Mouse (Mus musculus) heart, postnatal 0 days (tissue): ENCODE data around the gene Ttc23. TPM values are rescaled to one million over a fixed set of nuclear protein-coding genes. Genes with fewer than 3 reads are reported as not detected.

ENCODE experiments used
- ATAC-seq: fragments of 200-750 bp; cut with Nextera tagmentation; 2 replicates; pipeline ENCODE4 v1.8.0; 2017; ENCODE audit warnings: low read depth, moderate number of reproducible peaks, moderate library complexity; ENCODE audit not compliant: insufficient read depth
- DNase-seq: peaks from one replicate; pipeline ENCODE4 v3.0.0-alpha.2; 2016; ENCODE audit warnings: low spot score
- H3K27ac ChIP-seq: fragments of 300-500 bp; sonication (generic); 2 replicates; pipeline ENCODE4 v1.5.1; 2014; ENCODE audit warnings: low read depth, mild to moderate bottlenecking
- H3K27me3 ChIP-seq: fragments of 300-500 bp; sonication (generic); 2 replicates; pipeline ENCODE4 v1.6.1; 2014; ENCODE audit warnings: low read length, mixed read lengths; ENCODE audit not compliant: control insufficient read depth, insufficient read depth
- H3K36me3 ChIP-seq: fragments of 300-500 bp; sonication (generic); replicated peaks from 2 replicates; pipeline ENCODE4 v1.6.1; 2014; ENCODE audit warnings: low read length, mixed read lengths; ENCODE audit not compliant: control insufficient read depth, insufficient read depth
- H3K4me1 ChIP-seq: fragments of 300-500 bp; sonication (generic); 2 replicates; pipeline ENCODE4 v1.6.1; 2014; ENCODE audit warnings: antibody characterized with exemption; ENCODE audit not compliant: control insufficient read depth, insufficient read depth
- H3K4me2 ChIP-seq: fragments of 300-500 bp; sonication (generic); 2 replicates; pipeline ENCODE4 v1.6.1; 2014; ENCODE audit warnings: low read depth, mild to moderate bottlenecking, low read length, moderate library complexity
- H3K4me3 ChIP-seq: fragments of 300-500 bp; sonication (generic); 2 replicates; pipeline ENCODE4 v1.5.1; 2014; ENCODE audit warnings: low read depth, low read length
- H3K9ac ChIP-seq: fragments of 300-500 bp; sonication (generic); replicated peaks from 2 replicates; pipeline ENCODE4 v1.6.1; 2014; ENCODE audit warnings: low read depth, low read length, mixed read lengths
- H3K9me3 ChIP-seq: fragments of 300-500 bp; sonication (generic); replicated peaks from 2 replicates; pipeline ENCODE4 v1.6.1; 2016; ENCODE audit warnings: low read length; ENCODE audit not compliant: control insufficient read depth
- CTCF ChIP-seq: IDR thresholded peaks from 2 replicates; pipeline ENCODE4 v1.5.1; 2016; ENCODE audit warnings: antibody characterized with exemption, control low read depth, low read depth
- EP300 ChIP-seq: IDR thresholded peaks from 2 replicates; pipeline ENCODE4 v1.6.1; 2016; ENCODE audit warnings: antibody characterized with exemption, low read depth
- WGBS: fragments of 180-500 bp; shearing (Covaris S2); extraction: QIAGEN DNeasy Blood & Tissue Kit; methylation state at CpG from one replicate; pipeline ENCODE4 v1.1.7; 2014; 5-methylcytosine and 5-hydroxymethylcytosine counted together
- polyA plus RNA-seq: library from polyadenylated mRNA; unstranded; fragments of >200 nt; fragmentation: Nextera tagmentation; extraction: Ambion mirVana; gene quantifications from 2 replicates; pipeline ENCODE4 v1.2.1, GENCODE M21; 2015
- total RNA-seq: library from RNA; depleted of rRNA; stranded (reverse); fragments of >200 nt; gene quantifications from 2 replicates; pipeline ENCODE4 v1.2.3, GENCODE M21; 2014; ENCODE audit warnings: low replicate concordance; rRNA removed

Ttc23 gene
- total RNA-seq = 15.5 and 16.4 TPM in 2 replicates
- 12.7 TPM in 2 replicates for polyA plus RNA-seq

DNA sequence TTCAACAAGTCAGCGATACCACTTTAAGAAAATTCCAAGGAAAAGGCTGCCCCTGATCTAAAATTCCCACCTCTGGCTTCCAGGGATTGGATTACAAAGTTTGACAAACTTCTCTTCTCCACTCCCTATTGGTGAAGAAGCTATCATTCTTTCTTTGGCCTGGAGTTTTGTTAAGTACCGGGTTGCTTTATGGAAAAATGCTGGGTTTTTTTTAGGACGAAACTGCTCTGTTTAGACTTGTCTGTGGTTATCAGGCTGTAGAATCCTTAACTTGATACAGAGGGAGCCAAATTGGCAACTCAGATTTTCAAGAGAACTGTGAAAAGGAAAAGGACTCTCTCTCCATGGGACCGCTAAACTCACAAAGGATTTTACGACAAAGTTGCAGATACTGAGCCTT, at the start of gene Ttc23:
TSS of gene Ttc23 (plus strand) at position 134 of the 400 bp plus-strand sequence.
- ATAC-seq (no peak), DNase-seq (peak; percentile 92)
- TF ChIP-seq EP300 = no peak
- no peak for TF ChIP-seq CTCF
- 5% methylated on average over 5 of the region's 5 CpGs for WGBS
- Histone ChIP-seq H3K4me3 (peak within 1 kb of the TSS; percentile 83), H3K4me1 (peaks cover 22% of the 10 kb centered on the region), H3K27me3 (no peaks in the 10 kb centered on the region), H3K36me3 (no peaks in the 10 kb centered on the region), H3K27ac (peak within 1 kb of the TSS; percentile 73), H3K9ac (peak within 1 kb of the TSS; percentile 94), H3K9me3 (no peaks in the 10 kb centered on the region), H3K4me2 (peak within 1 kb of the TSS; percentile 94)

DNA sequence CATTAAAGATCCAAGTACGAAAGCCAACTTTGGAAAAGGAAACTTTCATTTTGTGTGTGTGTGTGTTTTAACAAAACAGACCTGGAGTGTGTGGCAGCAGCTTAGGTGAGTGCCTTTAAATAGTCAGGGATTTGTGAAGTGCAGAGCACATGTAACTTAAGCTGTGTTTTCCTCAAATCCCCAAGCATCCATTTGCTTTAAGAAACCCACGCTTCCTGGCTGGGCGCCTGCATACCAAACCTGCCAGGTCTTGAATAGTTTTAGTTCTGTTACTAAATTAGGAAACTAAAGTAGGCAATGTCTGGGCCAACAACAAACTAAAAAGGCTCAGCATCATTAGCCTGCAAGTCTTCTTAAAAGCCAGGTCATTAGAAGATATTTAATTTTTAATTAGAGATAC, 49.2 kb upstream of the Ttc23 start:
- Histone ChIP-seq H3K36me3 (no peaks in the 10 kb centered on the region), H3K9ac (no peak overlapping the region), H3K27ac (peak overlapping the region; percentile 40; the same call in 1 of the 2 replicates), H3K4me1 (peaks cover 3% of the 10 kb centered on the region; the same call in 1 of the 2 replicates), H3K4me2 (no peak overlapping the region), H3K27me3 (no peaks in the 10 kb centered on the region), H3K4me3 (no peak overlapping the region), H3K9me3 (no peaks in the 10 kb centered on the region)
- ATAC-seq (peak; percentile 51), DNase-seq (peak; percentile 43)
- 45% methylated on average over 3 of the region's 3 CpGs for WGBS
- TF ChIP-seq EP300 = no peak
- no peak for TF ChIP-seq CTCF

DNA sequence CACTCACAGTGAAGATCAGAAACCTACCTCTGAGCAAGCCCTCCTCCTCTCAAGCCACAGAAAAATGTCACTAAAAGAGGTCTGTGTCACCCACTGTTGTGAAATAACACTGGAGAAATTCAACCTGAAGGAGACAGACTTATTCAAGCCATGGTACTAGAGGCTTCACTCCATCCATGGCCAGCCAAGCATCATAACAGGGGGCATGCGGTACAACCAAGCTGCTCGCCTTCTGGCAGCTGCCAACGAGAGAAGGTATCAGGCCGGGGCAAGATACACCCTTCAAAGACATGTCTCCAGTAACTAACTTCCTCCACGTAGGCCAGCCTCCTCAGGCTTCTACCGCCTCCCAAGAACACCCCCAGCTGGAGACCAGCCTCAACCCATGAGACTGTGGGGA, 42.1 kb upstream of the Ttc23 start:
- Histone ChIP-seq H3K27ac (no peak overlapping the region), H3K9me3 (no peaks in the 10 kb centered on the region), H3K4me2 (no peak overlapping the region), H3K9ac (no peak overlapping the region), H3K4me3 (no peak overlapping the region), H3K27me3 (no peaks in the 10 kb centered on the region), H3K36me3 (no peaks in the 10 kb centered on the region), H3K4me1 (no peaks in the 10 kb centered on the region)
- TF ChIP-seq CTCF (no peak), EP300 (no peak)
- WGBS = 75% methylated on average over 6 of the region's 6 CpGs
- ATAC-seq (no peak), DNase-seq (no peak)

DNA sequence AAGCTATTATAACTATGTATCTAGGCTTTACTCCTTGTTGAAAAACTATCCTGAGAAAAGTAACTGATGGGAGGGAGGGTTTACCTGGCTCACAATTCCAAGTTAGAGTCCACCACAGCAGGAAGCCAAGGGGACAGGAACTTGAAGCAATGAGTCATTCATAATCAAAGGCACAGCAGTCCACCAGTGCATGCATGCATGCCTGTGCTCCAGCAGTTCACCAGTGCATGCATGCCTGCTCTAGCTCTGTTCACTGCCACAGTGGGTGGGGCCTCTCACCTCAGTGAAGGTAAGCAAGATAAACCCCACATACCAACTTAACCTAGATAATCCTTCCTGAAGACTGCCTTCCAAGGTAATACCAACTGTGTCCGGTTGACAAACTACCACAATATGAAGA, 41.0 kb upstream of the Ttc23 start:
- DNase-seq = no peak
- Histone ChIP-seq H3K27me3 (no peaks in the 10 kb centered on the region), H3K4me1 (no peaks in the 10 kb centered on the region), H3K36me3 (no peaks in the 10 kb centered on the region), H3K9ac (no peak overlapping the region), H3K4me2 (no peak overlapping the region), H3K9me3 (no peaks in the 10 kb centered on the region), H3K4me3 (no peak overlapping the region), H3K27ac (no peak overlapping the region)
- WGBS = 93% methylated on average over 1 of the region's 1 CpGs
- TF ChIP-seq CTCF = no peak
- TF ChIP-seq EP300 = no peak
- ATAC-seq = no peak

DNA sequence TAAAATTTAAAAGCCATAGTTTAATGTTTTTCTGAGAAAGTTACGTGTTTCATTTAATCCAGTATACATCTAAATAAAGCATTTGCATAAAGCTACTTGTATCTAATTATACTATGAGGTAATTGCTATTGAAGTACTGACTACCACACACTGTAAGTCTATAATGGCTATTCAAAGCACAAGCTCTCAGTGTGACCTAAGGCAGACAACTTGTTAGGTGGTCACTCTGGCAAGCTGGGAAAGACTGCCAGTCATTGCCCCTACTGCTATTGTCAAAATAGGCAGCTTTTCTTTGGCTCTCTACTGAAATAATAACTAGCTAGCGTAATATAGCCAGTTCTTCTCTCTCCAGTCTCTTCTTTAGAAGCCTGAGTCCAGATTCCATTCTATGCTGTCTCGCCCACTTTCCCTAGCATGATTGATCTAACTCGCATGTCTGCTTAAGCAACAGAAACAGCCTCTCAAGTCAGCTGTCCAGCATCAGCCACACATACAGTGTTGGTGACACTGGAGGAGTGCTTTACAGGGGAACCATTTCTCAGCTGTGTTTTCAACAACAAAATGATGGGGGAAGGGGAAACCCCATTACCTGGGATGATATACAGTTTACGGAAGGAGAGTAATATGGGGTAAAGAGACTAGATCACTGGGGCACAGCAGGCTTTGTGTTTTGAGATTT, 39.4 kb upstream of the Ttc23 start:
- DNase-seq = no peak
- no peak overlapping the region for H3K4me3 ChIP-seq
- no peaks in the 10 kb centered on the region for H3K27me3 ChIP-seq
- H3K4me2 ChIP-seq = no peak overlapping the region
- TF ChIP-seq EP300 (no peak), CTCF (no peak)
- peak overlapping the region; percentile 39 for H3K27ac ChIP-seq
- 59% methylated on average over 5 of the region's 5 CpGs for WGBS
- H3K36me3 ChIP-seq = no peaks in the 10 kb centered on the region
- H3K9me3 ChIP-seq = no peaks in the 10 kb centered on the region
- no peak overlapping the region for H3K9ac ChIP-seq
- peaks cover 1% of the 10 kb centered on the region; the same call in 1 of the 2 replicates for H3K4me1 ChIP-seq
- no peak for ATAC-seq
